Mouse (Mus musculus): ENCODE results near the gene Rabl3. TPM values are rescaled to one million over a fixed set of nuclear protein-coding genes. Genes with fewer than 3 reads are reported as not detected.

Rabl3 gene
- 9.7 TPM for polyA plus RNA-seq (2017; shearing (Covaris generic))

GRCm38 (mm10) chr16:37539611-37540580, at the start of gene Rabl3, which contains the start of gene Gtf2e1:
Gene Rabl3 (plus strand): TSS chr16:37539885.
Gene Gtf2e1 (minus strand): TSS chr16:37539789.

GRCm38 (mm10) chr16:37579994-37580393, 40.3 kb downstream of the Rabl3 start, which contains the start of gene Hgd:
Gene Hgd (plus strand): TSS chr16:37580153.

Other genes starting within 250 kb of the Rabl3 start
- gene Stxbp5l, start 154.9 kb upstream of the Rabl3 start, polyA plus RNA-seq (2017; shearing (Covaris generic)) = not detected
- gene Gtf2e1, start 96 bp upstream of the Rabl3 start, polyA plus RNA-seq (2017; shearing (Covaris generic)) = 11.7 TPM
- not detected for gene Hgd, start 40.3 kb downstream of the Rabl3 start, polyA plus RNA-seq (2017; shearing (Covaris generic))
- gene Ndufb4, start 114.6 kb downstream of the Rabl3 start, polyA plus RNA-seq (2017; shearing (Covaris generic)) = 41.1 TPM
- gene Fstl1, start 237.0 kb downstream of the Rabl3 start, polyA plus RNA-seq (2017; shearing (Covaris generic)) = not detected